Mouse (Mus musculus) liver, postnatal 0 days (tissue): ENCODE results near the gene Alkbh1.

Source experiments
- CTCF ChIP-seq: sonication (generic); IDR thresholded peaks from 2 replicates; pipeline ENCODE4 v1.5.1; 2016; ENCODE audit warnings: antibody characterized with exemption, low read depth
- EP300 ChIP-seq: IDR thresholded peaks from 2 replicates; pipeline ENCODE4 v1.6.1; 2016; ENCODE audit warnings: antibody characterized with exemption, low read depth, mild to moderate bottlenecking

DNA sequence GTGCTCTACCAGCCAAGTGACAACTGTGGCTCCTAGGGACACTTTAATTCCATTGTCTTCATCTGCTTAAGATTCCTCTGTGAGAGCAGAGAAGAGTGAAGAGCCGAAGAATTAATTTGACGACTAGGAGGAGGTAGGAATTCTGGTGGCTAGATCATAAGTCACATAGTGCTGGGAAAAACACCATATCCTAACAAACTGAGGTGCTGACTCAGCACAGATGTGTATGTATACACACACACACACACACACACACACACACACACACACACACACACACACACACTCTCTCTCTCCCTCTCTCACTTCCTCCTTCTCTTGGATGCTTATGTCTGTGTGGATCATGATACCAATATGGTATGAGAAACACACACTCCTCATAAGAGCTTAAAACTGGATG is 15.5 kb downstream of the Alkbh1 start:
- no peak for TF ChIP-seq CTCF
- TF ChIP-seq EP300: no peak
